Mouse (Mus musculus) spleen, adult 2 months (tissue): ENCODE data around the gene Rabggta. TPM values are rescaled to one million over a fixed set of nuclear protein-coding genes. Genes with fewer than 3 reads are reported as not detected.

Experiments used
- DNase-seq, 2 experiments: peaks; one replicate each; pipeline versions ENCODE4 v3.0.0 to v3.0.0-alpha.2; 2012 to 2021; ENCODE audit warnings: low spot score in 2 of 2, low read depth in 1 of 2
- H3K27ac ChIP-seq: fragments of 200-500 bp; 2 replicates; pipeline ENCODE4 v1.5.1; 2012; ENCODE audit warnings: low read length, inconsistent platforms; ENCODE audit not compliant: insufficient read depth
- H3K27me3 ChIP-seq: fragments of 200-500 bp; 2 replicates; pipeline ENCODE4 v1.6.1; 2012; ENCODE audit warnings: mild to moderate bottlenecking, moderate library complexity, low read length, inconsistent platforms; ENCODE audit not compliant: control insufficient read depth, insufficient read depth
- H3K36me3 ChIP-seq: fragments of 200-500 bp; 2 replicates; pipeline ENCODE4 v1.6.1; 2012; ENCODE audit warnings: mild to moderate bottlenecking, low read length, inconsistent platforms; ENCODE audit not compliant: control insufficient read depth, insufficient read depth
- H3K4me1 ChIP-seq: fragments of 200-500 bp; 2 replicates; pipeline ENCODE4 v1.6.1; 2011; ENCODE audit warnings: inconsistent platforms; ENCODE audit not compliant: control insufficient read depth, insufficient read depth, insufficient read length
- H3K4me3 ChIP-seq: fragments of 200-500 bp; 2 replicates; pipeline ENCODE4 v1.5.1; 2011; ENCODE audit warnings: mild to moderate bottlenecking, inconsistent platforms; ENCODE audit not compliant: insufficient read depth, insufficient read length; ENCODE audit errors: extremely low read depth
- CTCF ChIP-seq: fragments of 200-500 bp; IDR thresholded peaks from 2 replicates; pipeline ENCODE4 v1.5.1; 2011; ENCODE audit warnings: mild to moderate bottlenecking, inconsistent platforms; ENCODE audit not compliant: insufficient read depth, insufficient read length, insufficient replicate concordance; ENCODE audit errors: extremely low read depth
- POLR2A ChIP-seq: fragments of 200-500 bp; IDR thresholded peaks from 2 replicates; pipeline ENCODE4 v1.6.1; 2011; ENCODE audit warnings: low read depth, low read length, inconsistent platforms
- WGBS: fragments of 180-500 bp; shearing (Covaris S2); methylation state at CpG from one replicate; pipeline ENCODE4 v1.1.7; 2018; 5-methylcytosine and 5-hydroxymethylcytosine counted together
- polyA plus RNA-seq: library from polyadenylated mRNA; depleted of rRNA; stranded (reverse); fragments of >200 nt; gene quantifications from 2 replicates; pipeline ENCODE4 v1.2.3, GENCODE M21; 2012

Gene Rabggta
- polyA plus RNA-seq, 1 experiment: 47.3 TPM

GRCm38 (mm10) chr14:55714893-55715292, 7.2 kb downstream of the Rabggta start:
- Histone ChIP-seq H3K4me3 (no peak overlapping the region), H3K36me3 (peaks cover 24% of the 10 kb centered on the region), H3K27me3 (0 out of 2 replicates have a peak, but pooled peaks cover 3% of the 10 kb centered on the region), H3K4me1 (no peaks in the 10 kb centered on the region), H3K27ac (no peak overlapping the region)
- TF ChIP-seq CTCF (no peak), POLR2A (no peak)
- 44% methylated on average over 6 of the region's 6 CpGs for WGBS
- DNase-seq: no peak

DNA sequence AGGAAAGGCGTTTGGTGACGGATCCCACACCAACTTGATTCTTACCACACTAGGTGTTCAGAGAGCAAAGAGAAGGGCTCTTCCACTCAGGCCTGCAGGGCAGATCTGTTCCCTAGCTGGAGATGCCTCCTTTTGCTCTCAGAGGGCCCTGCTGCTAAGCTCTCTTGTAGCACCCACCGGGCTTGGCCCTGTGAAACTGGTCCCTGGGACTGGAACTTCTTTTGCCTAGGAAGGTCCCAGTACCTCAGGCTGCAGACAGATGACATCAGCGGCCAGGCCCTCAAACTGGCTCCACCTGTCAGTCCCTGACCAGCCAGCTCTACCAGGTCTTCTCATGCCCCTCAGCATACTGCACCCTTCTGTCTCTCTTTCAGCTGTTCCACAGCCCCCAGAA, 8.3 kb downstream of the Rabggta start, which contains the start of gene Tgm1:
Gene Tgm1, minus strand, starts transcription at position 198 of the 394 bp plus-strand sequence.
- H3K4me1 ChIP-seq: no peaks in the 10 kb centered on the region
- H3K27me3 ChIP-seq: 0 out of 2 replicates have a peak, but pooled peaks cover 3% of the 10 kb centered on the region
- WGBS: 28% methylated on average over 4 of the region's 4 CpGs
- H3K4me3 ChIP-seq: no peak within 1 kb of the TSS
- H3K36me3 ChIP-seq: peaks cover 20% of the 10 kb centered on the region
- TF ChIP-seq POLR2A: no peak
- TF ChIP-seq CTCF: no peak
- DNase-seq: no peak
- no peak within 1 kb of the TSS for H3K27ac ChIP-seq

DNA sequence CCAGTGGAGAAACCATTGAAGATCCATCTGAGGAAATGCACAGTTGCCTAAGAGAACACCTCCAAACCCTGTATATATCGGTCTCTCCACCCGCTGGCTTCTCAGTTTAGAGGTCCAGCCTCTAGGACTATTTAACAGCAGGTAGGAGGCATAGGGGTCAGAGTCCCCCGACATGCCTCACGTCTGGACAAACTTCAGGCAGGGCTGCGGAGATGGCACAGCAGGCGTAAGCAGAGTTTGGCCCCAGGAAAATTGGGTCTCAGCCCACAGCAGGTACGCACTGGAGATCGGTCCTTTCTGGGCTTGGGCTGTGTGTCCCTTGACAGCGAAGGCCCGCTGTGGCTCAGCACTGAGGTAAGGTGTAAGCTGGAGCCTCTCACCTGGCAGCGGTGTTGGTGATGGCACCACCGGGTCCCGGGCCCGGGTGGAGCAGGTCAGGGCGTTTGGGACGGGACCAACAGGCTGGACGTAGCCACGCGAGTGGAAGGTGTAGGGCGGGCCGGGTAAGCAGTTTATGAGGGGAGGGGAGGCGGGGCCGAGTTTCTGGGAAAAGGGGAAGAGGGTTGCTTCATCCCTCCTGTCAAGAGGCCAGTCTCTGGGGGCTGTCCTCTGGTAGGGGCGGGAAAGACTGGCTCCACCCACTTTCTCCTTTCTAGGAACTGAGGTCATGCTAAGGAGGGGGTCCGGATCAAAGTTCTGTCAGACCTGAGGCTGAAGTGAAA, 8.9 kb downstream of the Rabggta start:
- no peak overlapping the region for H3K4me3 ChIP-seq
- peaks cover 15% of the 10 kb centered on the region for H3K36me3 ChIP-seq
- no peak overlapping the region for H3K27ac ChIP-seq
- TF ChIP-seq CTCF (no peak), POLR2A (no peak)
- H3K4me1 ChIP-seq: no peaks in the 10 kb centered on the region
- no peak for DNase-seq
- WGBS: 24% methylated on average over 25 of the region's 25 CpGs
- H3K27me3 ChIP-seq: 0 out of 2 replicates have a peak, but pooled peaks cover 3% of the 10 kb centered on the region

GRCm38 (mm10) chr14:55711786-55712185, 10.3 kb downstream of the Rabggta start:
- Histone ChIP-seq H3K4me3 (no peak overlapping the region), H3K27ac (no peak overlapping the region), H3K27me3 (0 out of 2 replicates have a peak, but pooled peaks cover 3% of the 10 kb centered on the region), H3K36me3 (peaks cover 5% of the 10 kb centered on the region), H3K4me1 (no peaks in the 10 kb centered on the region)
- no peak for DNase-seq
- WGBS: 86% methylated on average over 7 of the region's 7 CpGs
- TF ChIP-seq CTCF (no peak), POLR2A (no peak)

- DNase-seq: no peak
- Histone ChIP-seq H3K27me3 (0 out of 2 replicates have a peak, but pooled peaks cover 3% of the 10 kb centered on the region), H3K4me3 (no peak overlapping the region), H3K36me3 (no peaks in the 10 kb centered on the region), H3K4me1 (no peaks in the 10 kb centered on the region), H3K27ac (no peak overlapping the region)
- TF ChIP-seq CTCF: no peak
- no peak for TF ChIP-seq POLR2A
- 96% methylated on average over 4 of the region's 4 CpGs for WGBS
Observed at GRCm38 (mm10) chr14:55709509-55709908, 12.6 kb downstream of the Rabggta start.

DNA sequence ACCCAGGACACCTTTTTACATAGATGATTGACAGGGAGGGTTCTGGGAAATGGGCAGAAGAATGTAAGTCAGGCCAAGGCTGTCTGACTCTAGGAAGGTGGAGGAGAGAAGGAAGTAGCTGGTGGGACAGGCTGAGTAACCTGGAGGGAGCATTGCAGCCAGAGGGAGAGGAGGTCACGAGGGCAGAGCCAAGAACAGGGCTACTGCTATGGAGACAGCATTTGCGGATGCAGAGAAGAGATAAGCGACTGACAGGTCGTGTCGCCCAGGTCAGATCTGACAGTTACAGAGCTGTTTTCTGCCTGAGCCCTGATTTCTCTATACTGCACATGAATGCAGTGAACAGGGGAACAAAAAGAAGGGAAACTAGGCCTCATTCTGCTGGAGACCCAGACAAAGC, 14.7 kb downstream of the Rabggta start:
- DNase-seq: no peak
- no peak overlapping the region for H3K4me3 ChIP-seq
- no peaks in the 10 kb centered on the region for H3K27me3 ChIP-seq
- 88% methylated on average over 5 of the region's 5 CpGs for WGBS
- no peaks in the 10 kb centered on the region for H3K4me1 ChIP-seq
- no peaks in the 10 kb centered on the region for H3K36me3 ChIP-seq
- TF ChIP-seq POLR2A (no peak), CTCF (no peak)
- no peak overlapping the region for H3K27ac ChIP-seq

DNA sequence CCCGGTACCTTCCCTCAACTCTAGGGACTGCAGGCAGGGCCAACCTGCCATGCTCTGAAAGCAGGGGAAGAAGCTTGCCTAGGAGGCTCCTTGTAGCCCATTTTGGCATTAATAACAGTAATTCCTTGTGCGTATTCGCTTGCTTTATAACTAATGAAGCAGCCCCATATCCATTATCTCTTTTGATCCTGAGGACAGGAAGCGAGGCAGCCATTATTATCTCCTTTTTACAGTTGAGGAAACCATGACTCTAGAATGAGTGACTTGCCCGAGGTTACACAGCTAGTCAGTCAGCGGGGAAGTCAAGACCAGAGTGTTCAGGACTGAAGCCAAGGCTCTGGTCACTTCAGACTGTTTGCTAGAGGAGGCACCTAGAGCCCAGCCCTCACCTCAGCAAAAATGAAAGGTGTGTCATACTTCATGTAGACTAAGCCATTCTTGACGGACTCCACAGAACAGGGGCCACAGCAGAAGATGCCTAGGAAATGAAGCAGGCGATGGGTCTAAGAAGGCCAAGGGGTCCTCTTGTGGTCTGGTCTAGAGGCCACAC, 15.9 kb downstream of the Rabggta start:
- 83% methylated on average over 8 of the region's 8 CpGs for WGBS
- no peak for TF ChIP-seq POLR2A
- TF ChIP-seq CTCF: no peak

More for the DNA sequence above, 15.9 kb downstream of the Rabggta start:
- no peak overlapping the region for H3K4me3 ChIP-seq
- no peak overlapping the region for H3K27ac ChIP-seq
- H3K4me1 ChIP-seq: no peaks in the 10 kb centered on the region
- no peaks in the 10 kb centered on the region for H3K27me3 ChIP-seq
- H3K36me3 ChIP-seq: no peaks in the 10 kb centered on the region
- DNase-seq: no peak
